Mouse (Mus musculus) lung, postnatal 0 days (tissue): Measurements from ENCODE around the gene Wdr38.

Source experiments
- CTCF ChIP-seq: IDR thresholded peaks from 2 replicates; pipeline ENCODE4 v1.5.1; 2016; ENCODE audit warnings: antibody characterized with exemption, mild to moderate bottlenecking
- EP300 ChIP-seq: IDR thresholded peaks from 2 replicates; pipeline ENCODE4 v1.6.1; 2016; ENCODE audit warnings: antibody characterized with exemption, mild to moderate bottlenecking, control low read depth

GRCm38 (mm10) chr2:39000587-39000919 is 3.3 kb downstream of the Wdr38 start:
- TF ChIP-seq CTCF (no peak), EP300 (no peak)
